Mouse (Mus musculus): ENCODE measurements around the gene Grik4. TPM values are rescaled to one million over a fixed set of nuclear protein-coding genes. Genes with fewer than 3 reads are reported as not detected.

Grik4 gene
- total RNA-seq, 2 experiments from 2014 or later = 1.2 to 1.4 TPM

DNA sequence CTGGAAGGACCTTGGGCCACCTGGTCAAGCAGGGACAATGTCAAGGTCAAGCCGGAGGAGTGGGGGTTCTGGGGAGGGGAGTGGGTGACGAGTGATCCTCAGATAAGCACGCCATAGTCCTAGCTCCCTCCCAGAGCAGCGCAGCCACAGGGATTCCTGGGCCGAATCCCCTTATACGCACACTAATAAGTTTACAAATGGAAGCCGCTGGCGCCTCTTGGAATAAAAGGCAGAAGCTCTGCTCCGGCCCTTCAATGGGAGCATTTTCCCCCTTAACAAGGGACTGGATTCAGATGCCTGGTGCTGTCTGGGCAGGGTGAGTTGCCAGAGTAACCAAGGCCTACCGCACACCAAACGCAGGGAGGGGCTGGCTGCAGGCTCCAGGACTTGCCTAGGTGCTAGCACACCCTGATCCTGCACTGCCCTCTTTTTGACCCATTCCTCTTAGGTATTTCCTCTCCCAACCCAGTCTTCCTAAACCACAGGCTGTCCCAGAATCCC, 46.2 kb downstream of the Grik4 start:
- peak in 1 of 2 experiments; percentile 9 for DNase-seq

DNA sequence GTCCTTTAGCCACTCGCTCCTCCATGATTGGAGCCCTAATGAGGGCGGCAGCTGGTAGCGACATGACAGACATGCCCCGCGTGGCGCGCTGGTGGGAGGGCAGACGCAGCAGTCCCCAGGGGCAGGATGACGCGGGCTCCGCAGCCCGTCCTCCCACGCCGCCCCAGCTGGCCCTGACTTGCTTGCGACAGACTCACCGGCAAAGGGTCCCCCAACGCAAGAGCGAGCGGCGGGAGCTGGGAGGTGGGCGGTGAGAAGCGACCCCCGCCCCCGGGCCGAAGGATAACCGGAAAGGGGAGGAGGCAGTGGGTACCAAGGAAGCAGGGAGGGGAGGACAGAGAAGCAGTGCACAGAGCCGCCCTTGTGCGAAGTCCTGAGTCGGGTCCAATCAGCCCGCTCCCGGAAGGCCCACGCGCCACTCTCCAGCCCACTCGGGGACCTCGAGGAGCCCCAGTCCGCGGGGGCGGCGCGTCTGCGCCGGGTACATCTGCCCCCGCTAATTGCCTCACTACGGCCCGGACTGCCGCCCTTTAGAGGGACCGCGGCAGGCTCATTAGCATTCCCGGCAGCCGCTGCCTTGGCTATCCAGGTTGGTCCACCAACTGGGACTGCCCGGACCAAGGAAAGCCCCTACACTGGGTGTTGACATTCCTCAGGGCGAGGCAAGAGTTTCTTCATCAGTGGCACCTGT, 46.8 kb downstream of the Grik4 start:
- peak; percentile 61 to 70 for DNase-seq

DNA sequence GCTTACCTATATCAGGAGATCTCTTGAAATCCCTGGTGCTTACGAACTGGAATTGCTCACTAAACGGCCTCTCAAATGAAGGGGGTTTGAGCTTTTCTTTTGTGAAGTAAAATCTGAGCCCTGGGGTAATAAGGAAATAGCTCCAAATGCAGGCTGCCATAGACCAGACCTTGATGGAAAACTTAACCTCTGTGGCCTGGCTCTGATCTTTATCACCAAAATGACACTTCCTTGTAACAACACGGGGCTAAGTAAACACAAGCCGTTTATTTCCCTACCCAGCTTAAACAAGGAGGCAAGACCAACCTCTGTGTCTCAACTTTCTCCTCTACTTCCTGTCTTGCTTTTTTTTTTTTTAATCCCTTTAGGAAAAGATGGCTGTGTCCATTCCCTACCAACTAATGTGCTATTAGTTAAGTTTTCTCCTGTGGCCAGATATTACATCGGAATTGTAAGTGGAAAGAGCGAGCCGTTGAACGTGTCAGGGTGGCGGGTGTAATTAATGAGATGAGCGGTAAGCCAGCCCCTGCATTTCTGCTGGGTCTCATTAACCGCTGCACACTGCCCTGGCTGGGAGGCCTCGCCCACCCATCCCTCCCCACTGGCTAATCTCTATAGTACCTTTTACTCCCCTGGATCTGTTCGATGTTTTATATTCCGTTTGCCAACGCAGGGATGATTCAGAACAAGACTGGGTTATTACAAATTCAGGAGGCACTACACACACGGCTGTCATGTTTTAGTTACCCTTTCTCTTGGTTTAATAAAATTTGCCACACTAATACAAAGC, 47.7 kb downstream of the Grik4 start:
- no peak for DNase-seq

DNA sequence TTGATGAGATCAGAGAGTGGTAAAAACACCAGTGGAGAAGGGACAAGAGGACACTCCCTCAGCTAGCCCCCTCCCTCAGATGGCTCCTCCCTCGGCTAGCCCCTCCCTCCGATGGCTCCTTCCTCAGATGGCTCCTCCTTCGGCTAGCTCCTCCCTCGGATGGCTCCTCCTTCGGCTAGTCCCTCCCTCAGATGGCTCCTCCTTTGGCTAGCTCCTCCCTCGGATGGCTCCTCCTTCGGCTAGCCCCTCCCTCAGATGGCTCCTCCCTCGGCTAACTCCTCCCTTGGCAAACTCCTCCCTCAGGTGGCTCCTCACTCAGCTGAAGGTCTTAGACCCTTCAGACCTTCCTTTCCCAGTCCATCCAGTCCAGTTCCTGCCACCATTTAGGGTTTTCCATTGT, 51.5 kb downstream of the Grik4 start:
- no peak for DNase-seq

DNA sequence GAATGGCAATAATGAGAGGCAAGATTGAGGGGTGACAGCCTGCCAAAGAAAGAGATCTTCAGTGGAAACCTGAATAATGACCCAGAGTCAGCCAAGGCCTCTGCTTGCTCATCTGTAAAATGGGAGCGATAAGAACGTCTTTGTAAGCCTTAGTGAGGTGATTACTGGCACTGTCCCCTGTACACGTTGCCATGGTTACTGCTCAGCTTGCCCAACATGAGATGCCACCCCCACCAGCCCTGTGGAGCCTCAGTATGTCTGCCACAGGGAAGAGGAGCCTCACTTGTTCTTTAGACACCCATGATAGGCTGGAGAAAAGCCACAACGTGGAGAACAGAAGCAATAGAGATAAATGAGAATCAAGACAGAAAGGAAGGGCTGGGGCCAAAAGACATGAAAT, 56.4 kb downstream of the Grik4 start:
- DNase-seq = no peak

DNA sequence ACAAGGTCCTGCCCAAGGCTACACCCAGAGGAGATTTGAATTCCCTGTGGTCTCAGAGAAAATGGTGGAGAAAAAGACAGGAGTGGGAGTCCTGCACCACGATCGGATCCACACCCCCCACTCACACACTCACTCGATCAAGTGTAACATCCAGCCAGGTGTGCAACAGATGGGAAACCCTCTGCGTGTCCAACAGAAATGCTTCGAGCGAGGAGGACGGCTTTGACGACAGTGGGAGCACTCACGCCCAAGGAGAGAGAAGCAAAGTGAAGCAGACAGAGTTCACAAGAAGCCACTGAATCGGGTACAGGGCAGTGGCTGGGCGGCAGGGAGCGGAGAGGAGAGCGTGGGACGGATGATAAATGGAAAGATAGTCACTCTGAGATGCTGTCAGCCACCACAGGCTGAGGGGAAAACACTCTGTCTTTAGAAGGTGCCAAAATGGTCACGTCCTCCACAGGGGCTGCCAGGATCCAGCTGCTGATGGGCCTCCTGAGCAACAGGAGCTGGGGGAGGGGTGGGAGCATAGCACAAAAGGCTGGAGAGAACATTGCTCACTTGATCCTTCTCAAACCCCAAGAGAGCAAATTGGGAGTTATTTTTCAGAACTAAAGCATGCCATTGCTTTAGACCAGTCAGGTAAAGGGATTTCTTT, 58.1 kb downstream of the Grik4 start:
- DNase-seq = no peak

DNA sequence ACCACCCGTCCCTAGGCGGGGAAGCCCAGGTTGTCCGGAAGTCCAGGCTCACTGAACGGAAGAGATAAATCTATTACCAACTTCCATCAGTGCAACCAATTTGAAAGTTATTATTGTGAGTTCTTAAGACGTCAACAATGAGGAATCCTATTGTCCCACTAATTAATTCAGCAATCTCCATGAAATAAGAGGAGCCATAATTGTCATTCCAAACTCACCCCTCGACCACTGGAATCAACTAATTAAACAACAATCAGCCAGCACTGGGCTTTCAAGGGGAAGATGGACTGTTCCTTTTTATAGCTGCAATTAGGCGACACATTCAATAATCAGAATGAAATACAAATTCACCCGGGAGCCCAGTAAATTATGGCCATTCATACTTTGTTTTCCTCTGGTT, 58.7 kb downstream of the Grik4 start:
- no peak for DNase-seq

DNA sequence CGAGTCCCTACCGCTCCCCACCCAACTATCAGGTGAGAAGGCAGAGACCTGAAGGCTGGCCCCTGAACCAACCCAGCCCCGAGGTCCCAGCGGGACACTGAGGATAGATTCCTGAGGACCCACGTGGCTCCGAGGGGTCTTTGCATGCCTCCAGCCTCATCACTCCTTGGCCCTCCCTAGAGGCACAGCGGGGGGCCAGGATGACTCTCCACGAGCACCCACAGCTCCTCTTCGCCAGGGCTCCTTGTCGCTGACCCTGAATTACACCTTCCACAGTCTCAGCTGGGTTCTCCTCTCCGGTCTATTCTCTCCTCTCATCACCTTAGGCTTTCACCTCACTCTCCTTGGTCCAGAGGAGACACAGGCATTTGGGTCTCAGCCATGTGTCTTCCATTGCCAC, 59.2 kb downstream of the Grik4 start:
- DNase-seq = no peak

DNA sequence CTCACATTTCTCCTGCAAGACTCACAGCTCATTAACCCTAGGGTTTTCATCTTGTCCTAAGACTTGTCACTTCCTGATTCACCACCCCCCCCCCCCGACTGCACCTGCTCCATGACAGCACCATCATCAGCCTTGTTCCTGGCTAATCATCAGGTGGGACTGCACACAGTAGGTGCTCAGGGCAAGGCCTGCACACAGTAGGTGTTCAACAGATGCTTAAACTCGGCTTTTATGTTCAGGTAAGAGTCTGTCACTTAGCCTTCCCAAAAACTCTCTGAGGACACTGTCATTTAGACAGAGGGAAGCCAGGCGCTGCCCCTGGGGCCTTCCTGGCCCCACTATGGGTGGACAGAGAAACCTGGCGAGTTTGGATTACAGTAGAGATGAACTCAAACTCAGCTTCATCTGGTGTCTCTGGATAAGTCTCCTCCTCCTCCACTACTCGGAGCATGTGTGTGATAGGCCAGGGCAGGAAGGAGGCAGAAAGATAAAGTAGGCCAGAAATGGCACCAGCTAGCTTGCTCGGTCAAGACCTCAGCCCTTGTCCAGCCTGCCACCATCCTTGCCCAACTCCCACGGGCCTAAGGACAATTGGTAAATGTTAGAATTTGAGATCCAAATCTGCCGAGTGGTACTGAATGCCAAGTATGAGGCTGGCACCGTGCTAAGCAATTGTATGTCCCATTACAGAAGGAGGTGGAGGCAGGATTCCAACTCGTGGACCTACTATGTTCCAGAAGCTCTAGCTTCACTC, 61.1 kb downstream of the Grik4 start:
- DNase-seq = no peak

DNA sequence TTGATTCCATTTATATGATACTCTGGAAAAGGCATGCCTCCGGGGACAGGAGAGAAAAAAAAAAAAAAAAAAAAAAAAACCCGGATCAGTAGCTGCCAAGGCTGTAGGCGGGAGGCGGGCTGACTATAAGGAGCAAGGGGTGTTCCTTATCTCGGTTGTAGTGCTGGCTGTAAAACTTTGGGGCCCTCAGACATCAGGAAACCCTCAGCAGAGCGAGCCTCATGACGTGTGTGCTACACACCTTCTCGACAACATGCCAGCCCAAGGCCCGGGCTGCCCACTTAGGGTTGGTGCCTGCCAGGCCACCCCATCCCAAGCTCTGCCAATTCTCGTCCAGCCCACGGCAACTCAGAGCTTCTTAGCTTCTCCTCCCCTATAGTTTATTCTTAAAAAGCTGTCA, 62.0 kb downstream of the Grik4 start:
- DNase-seq = no peak

DNA sequence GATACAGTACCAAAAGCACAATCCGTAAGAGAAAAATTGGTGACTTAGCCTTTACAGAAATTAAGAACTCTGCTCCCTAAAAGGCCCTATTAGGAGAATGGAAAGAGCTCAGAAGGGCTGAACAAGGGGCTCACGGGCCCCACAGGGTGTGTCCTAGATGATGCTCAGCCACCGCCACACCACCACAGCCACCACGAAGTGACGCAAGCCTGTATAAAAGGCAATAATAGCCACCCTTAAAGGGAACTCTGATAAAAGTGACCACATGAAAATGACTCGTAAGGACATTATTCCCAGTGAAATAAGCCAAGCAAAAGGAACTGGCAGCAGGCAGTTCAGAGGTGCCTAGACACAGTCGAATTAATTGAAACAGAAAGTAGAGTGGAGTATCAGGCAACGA, 63.3 kb downstream of the Grik4 start:
- no peak for DNase-seq

DNA sequence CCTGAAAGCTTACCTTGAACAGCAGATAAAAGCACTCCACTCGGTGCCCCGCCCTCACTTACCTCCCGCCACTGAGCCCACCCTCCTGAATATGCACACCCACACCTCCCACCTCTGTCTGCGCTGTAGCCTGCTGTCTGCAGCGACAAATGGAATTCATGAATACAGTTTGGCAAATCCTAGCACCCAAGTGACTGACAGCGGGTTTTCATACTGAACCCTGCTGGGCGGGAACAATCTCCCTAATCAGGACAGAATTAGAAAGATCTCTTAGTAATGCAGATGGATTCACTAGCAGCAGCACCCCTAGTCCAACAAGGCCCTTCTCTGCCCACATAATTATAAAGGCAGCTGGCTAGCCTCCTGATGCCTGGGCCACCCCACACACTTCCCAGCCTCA, 65.9 kb downstream of the Grik4 start:
- DNase-seq = no peak

DNA sequence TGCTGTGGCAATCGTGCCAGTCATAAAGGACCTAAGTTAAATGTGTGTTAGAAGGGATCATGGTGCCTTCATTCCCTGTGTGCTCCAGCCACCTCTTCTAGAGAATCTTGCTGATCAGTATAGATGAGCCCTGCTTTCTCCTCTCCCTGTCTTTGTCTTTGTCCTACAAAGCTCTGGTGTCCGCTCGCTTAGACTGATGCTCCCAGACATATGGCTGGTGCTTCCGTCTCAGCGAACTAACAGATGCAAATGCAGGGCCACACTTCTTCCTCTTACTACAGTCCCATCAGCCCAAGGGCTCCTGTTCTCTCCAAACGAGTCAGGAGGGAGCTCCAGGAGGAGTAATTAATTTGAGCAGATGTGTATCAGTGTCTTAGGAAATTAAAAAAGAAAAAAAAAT, 71.4 kb downstream of the Grik4 start:
- DNase-seq = no peak

DNA sequence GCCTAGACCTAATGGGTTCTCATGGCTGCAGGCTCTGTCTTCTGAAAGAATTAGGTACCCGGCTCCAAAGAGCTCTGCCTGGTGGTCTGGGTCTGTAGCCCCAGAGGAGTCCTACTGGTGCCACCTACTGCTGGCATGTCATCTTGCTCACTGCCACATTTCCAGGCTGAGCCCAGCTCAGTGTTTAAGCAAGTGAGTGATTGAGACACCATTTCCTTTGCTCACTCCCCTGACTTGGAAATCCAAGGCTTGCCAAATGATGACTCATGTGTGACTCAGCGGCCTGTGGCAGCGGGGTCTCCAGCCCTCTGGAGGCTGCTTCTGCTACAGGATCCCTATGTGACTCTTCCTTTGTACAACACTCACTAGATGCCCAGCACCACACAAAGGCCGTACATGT, 72.6 kb downstream of the Grik4 start:
- peak; percentile 80 to 82 for DNase-seq

DNA sequence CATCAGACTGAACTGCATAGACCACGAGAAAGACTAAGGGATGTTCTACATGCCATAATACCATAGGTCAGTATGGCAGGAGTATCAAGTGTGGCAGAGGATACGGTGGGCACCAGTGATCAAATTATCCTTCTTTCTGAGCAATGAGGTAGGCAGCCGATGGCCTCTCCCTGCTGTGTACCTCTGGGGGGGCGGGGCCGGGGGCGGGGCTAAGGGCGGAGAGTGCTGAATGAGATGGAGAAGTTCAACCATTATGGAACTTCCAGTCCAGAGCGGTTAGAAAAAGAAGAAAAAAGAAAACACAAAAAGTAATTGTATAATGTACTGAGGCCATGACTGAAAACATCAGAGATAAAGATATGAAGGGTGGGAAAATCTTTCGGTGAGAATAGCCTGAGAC, 74.0 kb downstream of the Grik4 start:
- no peak for DNase-seq

DNA sequence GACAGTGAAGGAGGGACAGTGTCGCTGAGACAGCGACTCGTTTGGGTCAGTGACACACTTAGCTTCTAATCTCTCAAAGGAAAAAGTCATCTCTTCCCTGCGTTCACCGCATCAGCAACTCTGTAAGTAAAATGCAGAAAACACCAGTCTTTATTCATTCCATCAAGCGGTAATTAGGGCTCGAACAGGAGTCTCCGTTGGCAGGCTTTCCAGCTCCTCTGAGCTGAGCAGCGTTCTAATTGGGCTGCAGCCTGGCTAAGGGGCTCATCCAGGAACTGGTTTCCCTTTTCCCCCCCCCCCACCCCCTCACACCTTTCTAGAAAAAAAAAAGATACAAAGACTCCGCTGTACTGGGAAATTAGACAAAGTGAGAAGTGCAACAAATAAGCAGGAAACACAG, 75.8 kb downstream of the Grik4 start:
- no peak for DNase-seq

DNA sequence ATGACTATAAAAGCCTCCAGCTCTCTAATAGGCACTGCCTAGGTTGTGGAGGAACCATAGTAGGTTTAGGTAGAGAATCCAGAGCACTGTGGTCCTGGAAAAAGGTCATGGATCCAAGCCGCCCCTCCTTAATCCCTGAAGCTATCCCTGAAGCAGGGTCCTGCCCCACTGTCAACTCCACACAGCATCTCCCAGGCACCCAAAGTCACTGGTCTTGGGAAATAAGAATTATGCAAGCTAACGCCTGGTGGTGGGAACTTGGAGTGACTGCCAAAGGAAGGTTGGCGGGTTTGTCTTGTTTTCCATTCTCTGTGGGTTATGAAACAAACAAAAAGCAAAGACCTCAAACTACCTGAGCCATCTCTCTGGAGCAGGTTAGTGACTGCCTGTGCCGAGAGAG, 77.6 kb downstream of the Grik4 start:
- peak in 1 of 2 experiments; percentile 3 for DNase-seq

DNA sequence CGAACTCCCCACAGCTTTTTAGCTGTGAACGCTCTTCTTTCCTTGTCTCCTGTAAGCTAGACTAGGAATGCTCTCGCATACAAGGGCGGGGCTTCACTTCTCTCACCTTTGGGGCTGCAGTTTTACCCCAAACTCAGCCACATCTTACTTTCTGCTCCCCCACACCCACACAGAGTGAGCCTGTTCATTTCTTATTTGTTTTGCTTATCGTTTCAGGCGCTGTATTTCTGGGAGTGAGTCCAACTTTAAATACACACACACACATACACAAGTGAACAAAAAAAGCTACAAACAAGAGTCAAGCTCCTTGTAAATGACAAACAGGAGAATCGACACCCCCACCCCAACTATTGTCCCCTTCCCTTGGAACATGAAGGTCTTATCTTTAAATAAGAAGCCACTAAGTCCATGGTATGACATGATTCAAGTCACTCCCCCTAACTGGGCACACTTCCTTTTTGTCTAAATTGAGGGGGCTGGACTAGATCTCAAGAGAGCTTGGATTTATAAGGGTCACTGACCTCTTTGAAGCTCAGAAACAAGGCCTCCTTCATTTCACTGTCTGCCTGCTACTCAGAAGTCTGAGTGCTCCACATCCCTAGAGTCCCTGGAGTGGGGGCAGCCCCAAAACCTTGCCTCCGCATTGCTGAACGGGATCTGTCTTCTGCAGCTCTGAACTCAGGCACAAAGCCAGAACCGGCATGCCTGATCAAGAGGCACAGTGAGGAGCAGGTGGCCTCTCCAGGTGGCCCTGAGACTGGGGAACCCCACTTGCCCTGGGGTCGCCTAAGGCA, 79.1 kb downstream of the Grik4 start:
- no peak for DNase-seq

DNA sequence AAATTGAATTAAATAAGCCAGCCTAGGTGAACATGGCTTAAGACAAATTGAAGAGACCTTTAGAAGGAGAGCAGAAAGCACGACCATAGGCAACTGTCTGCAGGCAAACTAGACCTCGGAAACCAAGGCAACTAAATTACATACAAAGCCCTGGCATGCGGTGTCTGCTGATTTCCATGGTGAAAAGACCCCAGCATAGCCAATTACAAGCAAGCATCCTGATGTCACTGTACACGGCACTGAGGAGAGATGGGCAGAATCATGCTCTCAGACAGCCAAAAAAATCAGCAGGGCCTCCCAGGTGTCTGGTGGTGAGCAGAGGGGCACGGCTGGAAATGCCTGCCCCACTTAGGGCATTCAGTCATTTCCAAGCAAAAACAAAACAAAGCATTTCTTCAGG, 80.9 kb downstream of the Grik4 start:
- DNase-seq = no peak

DNA sequence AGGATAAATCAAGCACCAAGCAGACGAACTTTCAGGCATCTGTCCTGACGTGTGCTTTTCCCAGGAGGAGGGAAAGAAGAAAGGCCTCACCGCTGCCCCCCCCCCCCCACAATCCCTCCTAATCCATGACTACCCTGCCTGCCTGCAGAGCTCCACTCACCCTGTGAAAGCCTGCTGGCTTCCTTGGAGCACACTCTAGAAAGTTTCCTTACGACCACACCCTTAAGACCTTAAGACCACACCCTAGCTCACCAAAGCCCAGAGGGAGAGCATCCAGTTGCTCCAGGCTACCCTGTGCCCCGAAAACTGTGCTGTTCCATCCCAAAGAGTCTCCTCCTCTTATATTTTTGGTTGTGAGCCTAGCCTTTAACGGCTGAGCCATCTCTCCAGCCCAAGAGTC, 82.6 kb downstream of the Grik4 start:
- no peak for DNase-seq

DNA sequence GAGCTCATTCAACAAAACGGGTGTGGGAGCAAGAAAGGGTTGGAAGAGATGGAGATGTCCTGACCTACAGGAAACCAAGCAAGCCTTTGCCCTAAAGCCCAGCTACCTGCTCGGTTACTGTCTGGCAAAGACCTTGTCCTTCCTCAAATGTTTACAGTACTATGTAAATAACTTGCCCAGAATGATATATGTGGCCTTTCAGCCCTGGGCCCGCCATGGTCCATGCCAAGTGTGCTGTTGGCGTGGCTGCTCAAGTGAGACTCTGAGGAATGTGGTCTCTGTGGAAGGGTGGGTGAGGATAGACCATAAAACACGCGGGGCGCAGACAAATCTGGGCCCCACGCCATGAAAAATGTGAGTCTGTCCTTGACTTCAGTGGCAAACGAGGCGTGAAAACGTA, 83.1 kb downstream of the Grik4 start:
- no peak for DNase-seq
